Mouse (Mus musculus) MN1 (cell line): ENCODE results near the gene Gm28778.
"Not testable (repeated sequence)": the region's sequence is repeated elsewhere in the genome, so short reads cannot be mapped to it uniquely, and the experiment has no call there.

Source experiments
- DNase-seq: peaks from one replicate; pipeline ENCODE4 v3.0.0-alpha.2; 2016; ENCODE audit warnings: low spot score

Gene Gm28778

GRCm38 (mm10) chr1:53296581-53297383, at the start of gene Gm28778, which contains the start of the genes Pms1 and Ormdl1:
Gene Gm28778, plus strand, starts transcription at chr1:53297111.
Gene Pms1, minus strand, starts transcription at chr1:53297018.
Gene Ormdl1, plus strand, starts transcription at chr1:53297095.
- peak; percentile 96 for DNase-seq

- DNase-seq, result not testable (repeated sequence)
Measured at GRCm38 (mm10) chr1:53264958-53265612, 31.8 kb upstream of the Gm28778 start.

GRCm38 (mm10) chr1:53269901-53270300, 27.0 kb upstream of the Gm28778 start:
- DNase-seq, result no peak

- peak; percentile 11 for DNase-seq
Measured at GRCm38 (mm10) chr1:53272646-53273045, 24.3 kb upstream of the Gm28778 start.

GRCm38 (mm10) chr1:53291197-53291596, 5.7 kb upstream of the Gm28778 start:
- DNase-seq, result no peak

- DNase-seq, result no peak
Measured at GRCm38 (mm10) chr1:53300506-53300905, 3.6 kb downstream of the Gm28778 start.

- DNase-seq, result peak; percentile 77
Measured at GRCm38 (mm10) chr1:53312989-53313967, 16.4 kb downstream of the Gm28778 start, which contains the start of gene Osgepl1. Gene Osgepl1, plus strand, starts transcription at chr1:53313624.

- DNase-seq, result no peak
Measured at GRCm38 (mm10) chr1:53321662-53322344, 24.9 kb downstream of the Gm28778 start.

- no peak for DNase-seq
Measured at GRCm38 (mm10) chr1:53323254-53323653, 26.3 kb downstream of the Gm28778 start.

- no peak for DNase-seq
Measured at GRCm38 (mm10) chr1:53324277-53324676, 27.4 kb downstream of the Gm28778 start.

- DNase-seq, result no peak
Measured at GRCm38 (mm10) chr1:53324827-53325494, 28.1 kb downstream of the Gm28778 start.

GRCm38 (mm10) chr1:53333527-53333926, 36.6 kb downstream of the Gm28778 start:
- not testable (repeated sequence) for DNase-seq

- DNase-seq, result no peak
Measured at GRCm38 (mm10) chr1:53335465-53335864, 38.6 kb downstream of the Gm28778 start.

- DNase-seq, result not testable (repeated sequence)
Measured at GRCm38 (mm10) chr1:53337403-53337802, 40.5 kb downstream of the Gm28778 start.

- DNase-seq, result no peak
Measured at GRCm38 (mm10) chr1:53341071-53341470, 44.2 kb downstream of the Gm28778 start.

GRCm38 (mm10) chr1:53352327-53353261, 55.7 kb downstream of the Gm28778 start, which contains the start of the genes Asdurf, Gm28551 and Asnsd1:
Gene Asdurf, minus strand, starts transcription at chr1:53352619.
Gene Gm28551, minus strand, starts transcription at chr1:53352667.
Gene Asnsd1, minus strand, starts transcription at chr1:53352752.
- peak; percentile 97 for DNase-seq

- DNase-seq, result no peak
Measured at GRCm38 (mm10) chr1:53358988-53359387, 62.1 kb downstream of the Gm28778 start.
